9 mouse cellular contexts compared by ENCODE assay signal in the genomic region with DNA sequence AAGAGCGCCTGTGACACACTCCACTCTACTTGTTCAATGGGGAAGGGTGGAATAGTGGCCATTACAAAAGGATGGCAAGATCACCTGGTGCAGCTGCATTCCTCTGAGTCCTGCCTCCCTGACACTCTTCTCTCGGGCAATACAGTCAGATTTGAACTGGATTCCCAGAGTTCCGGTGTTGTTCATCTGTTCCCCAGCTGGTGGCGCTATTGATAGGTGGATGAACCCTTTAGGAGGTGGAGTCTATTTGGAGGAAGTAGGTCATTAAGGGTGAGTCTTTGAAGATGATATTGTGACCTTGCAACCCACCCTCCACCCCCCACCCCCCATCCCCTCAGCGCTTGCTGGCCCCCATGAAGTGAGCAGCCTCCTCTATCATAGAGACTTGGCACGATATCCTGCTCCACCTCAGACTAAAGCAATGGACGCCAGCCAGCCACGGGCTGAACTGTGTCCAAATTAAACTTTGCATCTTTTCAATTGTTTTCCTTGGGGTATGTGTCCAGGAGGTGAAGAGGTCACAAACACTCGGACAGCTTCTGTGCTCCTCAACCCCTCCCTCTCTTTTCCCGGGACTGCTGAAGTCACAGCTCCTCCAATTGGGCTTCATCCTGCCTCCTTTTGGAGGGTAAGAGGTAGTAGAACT.
DNase-seq lines count a peak whose midpoint lies in the region; ATAC-seq lines count a peak whose summit lies in the region.
"Had no signal": no experiment of that assay in that cellular context is flagged by ENCODE, and none has a peak within 500 bp of the region (broad histone marks: within the 10 kb centered on the region; RNA-seq: fewer than 3 reads in every experiment).

No protein-coding gene starts in this region.

- no peak overlapping the region for H3K27ac ChIP-seq in kidney, embryonic 14.5 days (ENCODE audit: low read depth, low read length)
- H3K27ac ChIP-seq: neural tube, embryonic 12.5 days had no signal

- H3K4me3 ChIP-seq in kidney, embryonic 14.5 days (ENCODE audit: low read length) = no peak overlapping the region
- H3K4me3 ChIP-seq: neural tube, embryonic 12.5 days had no signal

- H3K9me3 ChIP-seq in kidney, embryonic 14.5 days (ENCODE audit: control insufficient read depth, low read length) = peaks cover 6% of the 10 kb centered on the region; the same call in 1 of the 2 replicates
- H3K9me3 ChIP-seq: neural tube, embryonic 12.5 days had no signal

- DNase-seq in kidney, adult 18-20 months = peak; percentile 42
- DNase-seq in A20 (ENCODE audit: low read depth, low spot score) (peak; percentile 59), MEL-GATA-1-ER (ENCODE audit: extremely low read depth, low read depth) (peak; percentile 76)
- peak; percentile 52 for DNase-seq in cerebellum, adult 9-10 months
- DNase-seq in large intestine, adult 2 months (ENCODE audit: low read depth, low spot score) = peak; percentile 3
- peak; percentile 8 for DNase-seq in retina, postnatal 7 days (ENCODE audit: low read depth, low spot score)

- H3K9ac ChIP-seq in kidney, embryonic 14.5 days (ENCODE audit: low read depth, low read length) = no peak overlapping the region
- H3K9ac ChIP-seq: neural tube, embryonic 12.5 days had no signal

- H3K27me3 ChIP-seq in kidney, embryonic 14.5 days (ENCODE audit: control insufficient read depth, insufficient read depth, low read length) = no peaks in the 10 kb centered on the region
- H3K27me3 ChIP-seq: neural tube, embryonic 12.5 days had no signal

- no peak for ATAC-seq in kidney, embryonic 14.5 days (ENCODE audit: low FRiP score, low TSS enrichment)
- no peak for ATAC-seq in megakaryocyte-erythroid progenitor cell, adult 5-6 weeks (replicated peaks; ENCODE audit: low FRiP score, low TSS enrichment, poor library complexity, severe bottlenecking)

- H3K36me3 ChIP-seq in kidney, embryonic 14.5 days (ENCODE audit: control insufficient read depth, insufficient read depth, low read length) = no peaks in the 10 kb centered on the region
- H3K36me3 ChIP-seq: neural tube, embryonic 12.5 days had no signal

- no peak overlapping the region for H3K4me2 ChIP-seq in kidney, embryonic 14.5 days (replicated peaks; ENCODE audit: low read depth, low read length)
- H3K4me2 ChIP-seq: neural tube, embryonic 12.5 days had no signal

- 66% methylated on average over 10 of the region's 10 CpGs for WGBS in kidney, embryonic 14.5 days
- 44% methylated on average over 10 of the region's 10 CpGs for WGBS in large intestine, adult 2 months

- peaks cover 8% of the 10 kb centered on the region for H3K4me1 ChIP-seq in kidney, embryonic 14.5 days (ENCODE audit: control insufficient read depth, insufficient read depth, low read length)

Comparison
In these comparisons a context has a peak if more than half of its experiments do, and no peak if none do; other contexts are left out.
1. DNase-seq: peak in every context shown above with its lines; median percentile 76 in MEL-GATA-1-ER; 59 in A20; 52 in cerebellum, adult 9-10 months; 42 in kidney, adult 18-20 months; 8 in retina, postnatal 7 days; 3 in large intestine, adult 2 months.